Mouse (Mus musculus) adrenal gland, postnatal 4 days (tissue): ENCODE results near the gene Vwa8. TPM values are rescaled to one million over a fixed set of nuclear protein-coding genes. Genes with fewer than 3 reads are reported as not detected.
"Not testable (repeated sequence)": the region's sequence is repeated elsewhere in the genome, so short reads cannot be mapped to it uniquely, and the experiment has no call there.

Experiments
- DNase-seq, 2 experiments: peaks; one replicate each; pipeline ENCODE4 v3.0.0; 2021 to 2022; ENCODE audit warnings: low spot score in 2 of 2, mixed read lengths in 2 of 2
- total RNA-seq, 2 experiments: library from RNA; stranded (reverse); gene quantifications; 2 replicates each; pipeline ENCODE4 v1.2.3; 2021

The Vwa8 gene
- total RNA-seq, 2 experiments from 2014 or later: 109 to 116 TPM

DNA sequence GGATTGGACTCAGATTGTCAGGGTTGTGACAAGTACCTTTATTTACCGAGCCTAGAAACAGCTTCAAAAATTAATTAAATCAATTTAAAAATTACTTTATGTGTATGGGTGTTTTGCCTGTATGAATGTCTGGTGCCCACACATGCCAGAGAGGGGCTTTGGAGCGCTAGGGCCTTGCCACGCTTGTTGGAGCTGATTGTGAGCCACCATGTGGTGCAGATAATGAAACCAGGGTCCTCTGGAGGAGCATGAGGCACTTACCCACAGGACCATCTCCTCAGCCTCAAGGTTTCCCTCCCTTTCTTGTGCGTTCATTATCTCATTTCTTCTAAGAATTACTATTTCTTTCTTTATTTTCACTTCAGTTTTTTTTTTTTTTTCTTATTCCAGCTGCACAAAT is 32.0 kb downstream of the Vwa8 start:
- DNase-seq: no peak

GRCm38 (mm10) chr14:78881563-78881962 is 32.7 kb downstream of the Vwa8 start:
- no peak for DNase-seq

GRCm38 (mm10) chr14:78885915-78886534 is 37.2 kb downstream of the Vwa8 start:
- no peak for DNase-seq

DNA sequence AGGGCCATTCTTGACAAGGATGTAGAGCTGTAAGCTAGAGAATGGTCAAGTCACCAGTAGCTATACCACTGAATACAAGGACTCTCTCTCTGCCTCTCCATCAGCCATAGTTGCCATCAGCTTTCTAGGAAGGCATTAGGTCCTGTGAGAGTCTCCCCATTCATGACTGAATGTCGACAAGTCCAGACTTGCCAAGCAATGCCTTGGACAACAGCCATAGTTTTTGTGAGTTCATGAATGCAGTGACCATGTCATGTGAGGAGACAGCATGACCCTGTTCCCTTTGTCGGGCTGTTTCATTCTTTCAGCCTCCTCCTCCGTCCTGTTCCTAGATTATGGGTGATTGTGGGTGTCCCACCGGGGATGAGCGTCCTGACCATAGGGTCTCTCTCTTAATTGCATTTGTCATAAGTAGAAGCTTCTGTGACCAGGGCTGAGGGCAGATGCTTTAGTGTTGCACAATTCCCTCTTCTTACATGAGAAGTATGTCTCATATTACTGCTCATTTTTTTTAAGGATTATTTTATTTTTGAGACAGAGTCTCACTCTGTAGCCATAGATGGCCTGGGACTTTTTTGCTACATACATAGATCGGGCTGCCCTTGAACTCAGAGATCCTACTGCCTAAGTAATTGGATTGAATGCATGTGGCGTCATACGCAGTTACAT is 37.8 kb downstream of the Vwa8 start:
- DNase-seq: no peak

DNA sequence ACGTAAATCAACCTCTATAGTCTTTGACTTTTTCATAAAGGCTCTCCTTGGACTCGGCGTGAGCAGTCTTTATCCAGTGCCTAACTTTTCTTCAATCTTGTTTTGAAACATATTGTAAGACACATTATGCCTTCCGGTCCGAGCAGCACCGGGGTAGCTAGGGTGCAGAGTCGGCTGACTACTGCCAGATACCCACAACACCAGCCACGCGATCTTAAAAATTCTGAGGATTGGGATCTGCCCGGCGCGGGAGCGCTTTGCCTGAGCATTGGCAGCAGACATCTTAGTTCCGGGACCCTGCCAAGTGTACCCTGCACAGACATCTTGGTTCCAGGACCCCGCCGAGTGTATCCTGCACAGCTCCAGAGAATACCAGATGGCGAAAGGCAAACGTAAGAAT is 38.6 kb downstream of the Vwa8 start:
- not testable (repeated sequence) for DNase-seq

DNA sequence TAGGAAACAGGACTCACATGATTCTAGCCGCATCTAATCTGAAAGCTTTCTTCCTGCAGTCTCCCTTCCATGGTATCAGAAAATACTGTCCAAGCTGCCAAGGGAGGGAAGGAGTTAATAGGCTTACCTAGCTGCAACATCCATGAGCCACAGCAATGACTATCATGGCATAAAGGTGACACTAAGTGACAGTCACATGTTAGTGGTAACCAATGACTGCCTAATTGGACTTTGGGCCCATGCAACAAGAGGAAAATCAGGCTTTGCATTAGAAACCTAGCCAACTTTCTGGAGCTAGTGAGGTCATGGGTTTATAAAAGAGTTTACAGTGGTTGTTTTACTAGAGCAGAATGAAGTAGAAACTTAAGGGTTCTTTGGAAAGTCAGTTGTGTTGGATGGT is 46.6 kb downstream of the Vwa8 start:
- no peak for DNase-seq

DNA sequence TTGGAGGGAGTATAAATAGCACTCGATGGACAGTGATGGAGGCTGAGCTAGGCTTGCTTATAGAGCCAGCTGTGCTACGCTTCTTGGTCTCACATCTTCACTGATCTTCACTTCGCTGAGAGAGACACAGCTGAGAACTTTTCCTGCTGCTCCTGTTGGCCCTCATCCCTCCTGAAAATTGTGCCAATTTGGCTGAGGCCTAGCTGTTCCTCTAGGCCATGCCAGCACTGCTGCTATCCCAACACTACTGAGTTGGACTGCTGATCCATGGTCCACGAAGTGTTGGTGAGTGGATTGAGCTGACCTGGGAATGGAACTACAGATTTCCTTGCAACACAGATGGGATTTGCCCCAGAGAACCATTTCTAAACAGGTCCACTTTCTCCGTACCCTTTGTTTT is 47.4 kb downstream of the Vwa8 start:
- DNase-seq: no peak

DNA sequence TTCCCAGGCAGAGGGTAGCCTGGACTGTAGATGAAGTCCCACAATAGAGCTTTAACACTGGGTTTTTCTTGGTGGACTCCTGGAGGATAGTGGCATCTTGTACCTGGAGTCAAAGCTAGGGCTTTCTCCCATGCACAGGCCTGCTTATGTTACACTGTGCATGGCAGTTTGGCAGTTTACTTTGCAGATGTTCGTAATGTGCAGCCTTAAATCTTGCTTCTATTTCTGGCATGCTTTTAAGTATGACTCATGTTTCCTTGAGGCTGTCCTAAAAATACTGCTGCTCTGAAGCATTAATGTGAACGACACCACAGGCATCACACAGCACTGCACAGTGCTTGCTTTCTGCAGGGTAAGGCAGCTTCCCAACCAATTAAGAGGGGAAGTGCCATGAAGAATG is 51.9 kb downstream of the Vwa8 start:
- peak in 1 of 2 experiments; percentile 16 for DNase-seq

DNA sequence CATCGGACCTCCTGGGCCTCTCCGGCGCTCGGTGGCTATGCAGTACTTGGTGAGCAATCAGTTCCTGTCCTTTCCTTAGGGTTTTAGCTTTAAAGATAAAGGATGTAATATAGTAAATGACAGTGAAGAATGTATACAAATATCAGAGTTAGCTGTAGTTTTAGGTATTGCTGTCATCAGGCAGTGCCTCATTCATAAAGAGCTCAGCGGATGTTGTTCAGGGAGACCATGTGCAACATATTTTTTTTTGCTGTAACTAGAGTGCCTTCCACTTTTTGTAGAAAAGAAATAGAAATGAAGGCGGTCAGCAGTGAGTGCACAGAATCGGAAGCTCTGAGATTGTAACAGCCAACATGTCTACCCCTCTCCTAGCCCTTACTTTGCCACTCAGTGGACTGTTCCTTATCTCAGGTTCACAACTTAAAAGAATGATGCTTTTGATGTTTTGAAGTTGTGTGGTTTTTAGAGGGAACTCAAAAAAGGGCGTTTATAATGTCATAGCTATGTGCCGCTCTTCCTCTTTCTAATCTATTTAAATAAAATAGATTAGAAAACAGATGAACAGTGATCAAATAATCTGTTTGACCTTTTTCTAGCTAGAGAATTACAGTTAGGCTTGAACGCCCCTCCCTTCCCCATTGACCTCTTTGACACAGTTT is 59.5 kb downstream of the Vwa8 start:
- DNase-seq: no peak

- no peak for DNase-seq
These were observed 63.2 kb downstream of the Vwa8 start for GRCm38 (mm10) chr14:78912076-78912475.

GRCm38 (mm10) chr14:78914180-78914579 is 65.3 kb downstream of the Vwa8 start:
- no peak for DNase-seq

DNA sequence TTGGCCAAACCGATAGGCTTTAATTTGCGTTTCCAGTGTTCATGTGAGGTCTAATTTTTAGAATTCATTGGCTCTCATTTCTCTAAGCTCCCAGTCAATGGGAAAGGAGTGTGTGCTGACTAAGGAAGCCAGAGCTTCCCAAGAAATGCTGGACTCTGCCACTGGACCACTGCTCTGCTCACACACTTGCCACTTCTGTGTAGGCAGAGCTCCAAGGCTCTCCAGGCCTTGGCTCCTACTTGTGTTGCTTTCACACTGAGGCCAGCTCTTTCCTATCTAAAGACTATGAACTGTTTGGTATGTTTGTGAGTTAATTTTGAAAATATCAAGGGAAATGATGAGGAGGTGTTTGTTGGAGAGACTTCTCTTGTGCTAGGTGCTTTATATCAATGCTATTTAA is 67.8 kb downstream of the Vwa8 start:
- no peak for DNase-seq

GRCm38 (mm10) chr14:78921219-78921618 is 72.4 kb downstream of the Vwa8 start:
- DNase-seq: no peak

- DNase-seq: no peak
These were observed 74.8 kb downstream of the Vwa8 start for GRCm38 (mm10) chr14:78923631-78924030.

GRCm38 (mm10) chr14:78924755-78925537 is 76.1 kb downstream of the Vwa8 start:
- no peak for DNase-seq

- DNase-seq: no peak
These were observed 83.2 kb downstream of the Vwa8 start for GRCm38 (mm10) chr14:78932094-78932493.

DNA sequence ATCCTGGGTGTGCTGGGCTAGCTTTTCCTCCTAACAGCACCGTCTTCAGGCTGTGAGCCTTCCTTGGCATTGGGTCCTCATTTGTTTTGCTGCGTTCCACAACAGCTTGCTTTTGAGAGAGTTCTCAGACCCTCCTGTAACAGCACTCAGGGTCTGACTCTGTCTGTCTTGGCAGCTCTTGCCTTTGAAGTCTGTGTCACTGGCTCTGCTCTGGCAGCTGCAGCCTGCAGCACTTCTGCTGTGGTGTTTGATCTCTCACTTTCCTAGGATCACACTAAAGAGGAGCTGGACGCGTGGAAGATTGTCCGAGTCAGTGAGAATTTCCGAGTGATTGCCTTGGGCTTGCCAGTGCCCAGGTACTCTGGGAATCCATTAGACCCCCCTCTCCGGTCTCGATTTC is 84.5 kb downstream of the Vwa8 start:
- DNase-seq: no peak

GRCm38 (mm10) chr14:78934596-78934995 is 85.7 kb downstream of the Vwa8 start:
- DNase-seq: no peak

- no peak for DNase-seq
These were observed 86.9 kb downstream of the Vwa8 start for GRCm38 (mm10) chr14:78935796-78936195.

DNA sequence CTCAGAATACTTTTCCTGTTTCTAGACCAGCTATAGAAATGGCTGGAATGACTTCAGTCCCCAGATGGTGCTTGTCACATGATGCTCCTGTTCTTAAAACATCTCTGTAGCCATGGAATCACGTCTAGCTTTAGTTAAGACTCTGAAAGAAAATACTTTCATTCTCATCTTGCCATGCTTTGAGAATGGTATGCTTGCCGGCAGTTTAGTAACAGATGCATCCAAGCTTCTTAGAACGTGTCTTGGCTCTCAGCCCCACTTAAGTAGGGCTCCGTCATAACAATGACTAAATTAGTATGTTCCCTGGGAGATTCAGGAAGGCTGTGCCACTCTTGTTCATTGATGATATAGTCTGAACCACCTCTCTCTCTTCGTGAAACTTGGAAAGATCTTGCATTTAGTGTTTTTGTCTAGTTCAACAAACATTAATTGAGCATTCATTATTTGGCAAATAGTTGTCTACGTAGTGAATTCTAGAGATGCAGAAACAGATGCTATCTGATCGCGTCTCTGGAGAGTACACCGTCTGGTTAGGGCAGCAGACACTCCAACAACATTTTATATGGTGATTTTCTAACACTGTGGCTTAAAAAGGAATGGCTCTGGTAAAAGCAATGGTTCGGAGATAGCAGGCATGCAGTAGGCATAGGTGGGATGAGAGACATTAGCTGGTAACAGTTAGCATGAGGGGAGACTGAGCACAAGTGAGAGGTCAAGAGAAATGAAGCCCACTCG is 93.1 kb downstream of the Vwa8 start:
- no peak for DNase-seq

DNA sequence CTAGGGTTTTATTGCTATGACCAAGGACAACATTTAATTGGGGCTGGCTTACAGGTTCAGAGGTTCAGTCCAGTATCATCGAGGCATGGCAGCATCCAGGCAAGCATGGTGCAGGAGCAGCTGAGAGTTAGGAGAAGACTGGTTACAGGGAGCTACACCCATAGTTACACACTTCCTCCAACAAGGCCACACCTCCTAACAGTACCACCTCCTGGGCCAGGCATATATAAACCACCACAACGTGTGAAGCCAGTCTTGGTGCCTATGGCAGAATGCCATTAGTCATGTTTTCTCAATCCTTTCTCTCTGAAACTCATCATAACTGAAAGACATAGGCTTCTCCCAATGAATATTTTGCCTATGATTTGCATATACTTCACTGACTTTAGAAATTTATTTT is 106.9 kb downstream of the Vwa8 start:
- no peak for DNase-seq
